Comparison of ENCODE assay signal across 28 mouse cellular contexts in the genomic region with DNA sequence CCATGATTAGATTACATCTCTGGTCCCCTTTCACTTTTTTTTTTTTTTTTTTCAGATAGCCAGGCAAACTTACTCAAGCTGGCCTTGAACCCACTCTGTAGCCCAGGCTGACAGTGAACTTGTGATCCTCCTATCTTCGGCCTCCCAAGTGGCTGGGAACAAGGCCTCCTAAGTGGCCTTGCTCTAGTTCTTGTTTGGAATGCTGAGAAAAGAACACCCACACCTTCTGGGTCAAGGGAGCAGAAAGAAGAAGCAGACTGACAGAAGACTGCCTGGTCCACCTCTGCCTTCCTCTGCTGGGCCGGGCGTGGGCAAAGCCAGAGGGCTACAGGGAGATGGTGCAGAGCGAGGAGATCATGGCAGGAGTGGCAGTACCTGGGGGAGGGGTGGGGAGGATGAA. TPM values are rescaled to one million over a fixed set of nuclear protein-coding genes. Genes with fewer than 3 reads are reported as not detected.
"Had no signal": no experiment of that assay in that cellular context is flagged by ENCODE, and none has a peak within 500 bp of the region (broad histone marks: within the 10 kb centered on the region; RNA-seq: fewer than 3 reads in every experiment).

No protein-coding gene starts in this region.

- H3K9ac ChIP-seq: heart, embryonic 13.5 days; heart, embryonic 15.5 days; hindbrain, embryonic 13.5 days; hindbrain, embryonic 15.5 days; kidney, embryonic 15.5 days; limb, embryonic 12.5 days; liver, embryonic 13.5 days; liver, embryonic 15.5 days had no signal

- H3K27me3 ChIP-seq: hindbrain, embryonic 15.5 days had no signal

- H3K36me3 ChIP-seq: heart, embryonic 13.5 days; heart, embryonic 15.5 days; hindbrain, embryonic 13.5 days; hindbrain, embryonic 15.5 days; kidney, embryonic 15.5 days; limb, embryonic 10.5 days; limb, embryonic 12.5 days; liver, embryonic 13.5 days; liver, embryonic 15.5 days had no signal

- H3K4me3 ChIP-seq: gastrocnemius, adult 2 months; heart, embryonic 13.5 days; heart, embryonic 15.5 days; hindbrain, embryonic 13.5 days; hindbrain, embryonic 15.5 days; kidney, embryonic 15.5 days; limb, embryonic 10.5 days; limb, embryonic 12.5 days; liver, embryonic 13.5 days; liver, embryonic 15.5 days had no signal

- H3K27ac ChIP-seq: gastrocnemius, adult 2 months; heart, embryonic 13.5 days; heart, embryonic 15.5 days; hindbrain, embryonic 13.5 days; hindbrain, embryonic 15.5 days; hindbrain, postnatal 0 days; kidney, embryonic 15.5 days; kidney, postnatal 0 days; limb, embryonic 10.5 days; limb, embryonic 12.5 days; liver, embryonic 13.5 days; liver, embryonic 15.5 days had no signal

- DNase-seq: gastrocnemius, adult 2 months; gastrocnemius, postnatal 10 days; gastrocnemius, postnatal 25 days; heart, adult 18-20 months; heart, postnatal 14 days; heart, postnatal 36 days; kidney, adult 11 months; kidney, adult 2 months; kidney, adult 9 months; kidney, postnatal 14 days; kidney, postnatal 36 days; layer of hippocampus, adult 9-11 months; layer of hippocampus, postnatal 36 days; liver; liver, embryonic 13.5 days had no signal

RNA-seq across cellular contexts. Expression of gene Mmd2, which starts 1.8 kb away (rescaled TPM):
- total RNA-seq: gastrocnemius, adult 2 months; gastrocnemius, postnatal 25 days; granulocyte monocyte progenitor cell, adult 5-6 weeks; hematopoietic stem cell, adult 5-6 weeks had no signal
- polyA plus RNA-seq: heart, postnatal 0 days had no signal

RNA-seq across cellular contexts. Expression of gene Radil, which starts 59.5 kb away (rescaled TPM):
- total RNA-seq: granulocyte monocyte progenitor cell, adult 5-6 weeks; hematopoietic stem cell, adult 5-6 weeks had no signal
